Mouse (Mus musculus): ENCODE results near the gene Asphd2. TPM values are rescaled to one million over a fixed set of nuclear protein-coding genes. Genes with fewer than 3 reads are reported as not detected.
"Not testable (repeated sequence)": the region's sequence is repeated elsewhere in the genome, so short reads cannot be mapped to it uniquely, and the experiment has no call there.

Asphd2 gene
- polyA plus RNA-seq, 1 experiment from 2014 or later, result 3.0 TPM

DNA sequence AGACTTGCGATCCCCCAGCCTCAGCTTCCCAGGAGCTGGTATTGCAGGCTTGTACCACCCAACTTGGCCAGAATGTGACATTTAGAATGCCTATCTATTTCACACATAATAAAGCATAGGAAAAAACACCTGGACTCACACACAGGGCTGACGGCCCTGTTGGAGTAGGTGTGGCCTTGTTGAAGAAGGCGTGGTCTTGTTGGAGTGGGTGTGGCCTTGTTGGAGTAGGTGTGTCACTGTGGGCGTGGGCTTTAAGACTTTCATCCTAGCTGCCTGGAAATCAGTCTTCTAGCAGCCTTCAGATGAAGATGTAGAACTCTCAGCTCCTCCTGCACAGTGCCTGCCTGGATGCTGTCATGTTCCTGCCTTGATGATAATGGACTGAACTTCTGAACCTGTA lies 18.1 kb upstream of the Asphd2 start:
- not testable (repeated sequence) for H3K9me3 ChIP-seq (replicated peaks); H3K36me3 ChIP-seq; H3K27ac ChIP-seq (ENCODE audit: poor library complexity, severe bottlenecking); H3K9ac ChIP-seq; H3K4me2 ChIP-seq; ATAC-seq (ENCODE audit: insufficient number of reproducible peaks, low FRiP score); H3K4me3 ChIP-seq
- Histone ChIP-seq H3K4me1 (replicated peaks) (peaks cover 13% of the 10 kb centered on the region), H3K27me3 (replicated peaks) (peaks cover 48% of the 10 kb centered on the region)
- WGBS, result 80% methylated on average over 4 of the region's 4 CpGs

GRCm38 (mm10) chr5:112411514-112412335 lies 17.1 kb upstream of the Asphd2 start:
- no peak overlapping the region for H3K4me3 ChIP-seq
- H3K4me2 ChIP-seq, result peak overlapping the region; percentile 33
- H3K4me1 ChIP-seq (replicated peaks), result peaks cover 13% of the 10 kb centered on the region
- H3K27me3 ChIP-seq (replicated peaks), result peaks cover 46% of the 10 kb centered on the region
- peaks cover 6% of the 10 kb centered on the region; the same call in 1 of the 2 replicates for H3K9me3 ChIP-seq (replicated peaks)
- ATAC-seq (ENCODE audit: insufficient number of reproducible peaks, low FRiP score), result peak; percentile 42; the same call in 1 of the 2 replicates
- H3K36me3 ChIP-seq, result no peaks in the 10 kb centered on the region
- H3K27ac ChIP-seq (ENCODE audit: poor library complexity, severe bottlenecking), result no peak overlapping the region
- H3K9ac ChIP-seq, result no peak overlapping the region
- WGBS, result 13% methylated on average over 19 of the region's 19 CpGs

GRCm38 (mm10) chr5:112411072-112411471 lies 16.4 kb upstream of the Asphd2 start:
- H3K36me3 ChIP-seq, result no peaks in the 10 kb centered on the region
- WGBS, result 44% methylated on average over 11 of the region's 11 CpGs
- no peak overlapping the region for H3K27ac ChIP-seq (ENCODE audit: poor library complexity, severe bottlenecking)
- peak overlapping the region; percentile 33; the same call in 1 of the 2 replicates for H3K4me2 ChIP-seq
- peaks cover 46% of the 10 kb centered on the region for H3K27me3 ChIP-seq (replicated peaks)
- peaks cover 15% of the 10 kb centered on the region for H3K4me1 ChIP-seq (replicated peaks)
- H3K9me3 ChIP-seq (replicated peaks), result peaks cover 6% of the 10 kb centered on the region; the same call in 1 of the 2 replicates
- H3K9ac ChIP-seq, result no peak overlapping the region
- no peak overlapping the region for H3K4me3 ChIP-seq
- no peak for ATAC-seq (ENCODE audit: insufficient number of reproducible peaks, low FRiP score)

DNA sequence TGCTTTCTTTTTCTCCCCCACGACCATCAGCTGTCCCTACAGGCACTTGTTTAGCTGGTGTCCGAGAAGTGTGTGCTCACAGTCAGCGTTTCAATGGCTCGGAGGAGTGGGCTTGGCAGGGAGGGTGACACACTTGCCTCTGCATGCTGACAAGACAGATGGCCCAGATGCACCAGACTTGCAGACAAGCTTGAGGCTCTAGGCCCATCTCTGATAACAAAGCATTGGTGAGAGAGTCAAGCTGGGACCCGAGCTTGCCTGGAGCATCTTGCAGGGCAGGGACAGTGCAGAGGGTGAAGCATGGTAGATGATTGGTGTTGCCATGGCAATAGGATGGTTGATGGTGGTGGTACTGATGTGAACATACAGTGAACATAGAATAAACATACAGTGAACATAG lies 14.6 kb upstream of the Asphd2 start:
- Histone ChIP-seq H3K4me1 (replicated peaks) (peaks cover 21% of the 10 kb centered on the region), H3K9ac (no peak overlapping the region), H3K27ac (ENCODE audit: poor library complexity, severe bottlenecking) (no peak overlapping the region), H3K9me3 (replicated peaks) (peaks cover 6% of the 10 kb centered on the region; the same call in 1 of the 2 replicates), H3K36me3 (no peaks in the 10 kb centered on the region), H3K4me3 (no peak overlapping the region), H3K27me3 (replicated peaks) (peaks cover 46% of the 10 kb centered on the region), H3K4me2 (no peak overlapping the region)
- ATAC-seq (ENCODE audit: insufficient number of reproducible peaks, low FRiP score), result no peak
- WGBS, result 60% methylated on average over 5 of the region's 5 CpGs

DNA sequence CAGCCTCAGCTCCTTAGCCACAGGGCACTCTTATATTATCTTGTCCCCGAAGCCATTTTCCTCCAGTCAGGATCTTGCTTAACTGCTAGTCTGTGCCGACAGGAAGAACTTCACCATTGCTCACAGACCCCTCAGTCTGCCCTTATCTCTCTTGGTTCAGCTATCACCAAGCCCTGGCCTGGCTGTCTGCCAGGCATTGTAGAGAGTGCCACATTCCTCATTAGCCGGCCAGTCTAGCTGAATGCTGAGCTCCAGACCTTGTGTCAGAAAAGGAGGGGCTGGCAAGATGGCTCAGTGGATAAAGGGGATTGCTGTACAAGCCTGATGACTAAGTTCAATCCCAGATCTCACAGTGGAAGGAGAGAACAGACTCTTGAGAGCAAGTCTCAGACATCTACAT lies 11.4 kb upstream of the Asphd2 start:
- Histone ChIP-seq H3K4me3 (no peak overlapping the region), H3K4me2 (no peak overlapping the region), H3K4me1 (replicated peaks) (peaks cover 8% of the 10 kb centered on the region), H3K9ac (no peak overlapping the region), H3K27me3 (replicated peaks) (peaks cover 34% of the 10 kb centered on the region), H3K36me3 (no peaks in the 10 kb centered on the region), H3K9me3 (replicated peaks) (no peaks in the 10 kb centered on the region), H3K27ac (ENCODE audit: poor library complexity, severe bottlenecking) (no peak overlapping the region)
- ATAC-seq (ENCODE audit: insufficient number of reproducible peaks, low FRiP score), result peak; percentile 71; the same call in 1 of the 2 replicates
- 11% methylated on average over 3 of the region's 3 CpGs for WGBS

- Histone ChIP-seq H3K27ac (ENCODE audit: poor library complexity, severe bottlenecking) (no peak overlapping the region), H3K27me3 (replicated peaks) (peaks cover 13% of the 10 kb centered on the region), H3K36me3 (no peaks in the 10 kb centered on the region), H3K4me1 (replicated peaks) (peaks cover 8% of the 10 kb centered on the region), H3K4me3 (no peak overlapping the region), H3K4me2 (no peak overlapping the region), H3K9me3 (replicated peaks) (no peaks in the 10 kb centered on the region), H3K9ac (no peak overlapping the region)
- ATAC-seq (ENCODE audit: insufficient number of reproducible peaks, low FRiP score), result no peak
- WGBS, result 64% methylated on average over 3 of the region's 3 CpGs
Observed at GRCm38 (mm10) chr5:112402437-112402836, 7.8 kb upstream of the Asphd2 start.

- Histone ChIP-seq H3K9ac (no peak overlapping the region), H3K27ac (ENCODE audit: poor library complexity, severe bottlenecking) (no peak overlapping the region), H3K27me3 (replicated peaks) (peaks cover 30% of the 10 kb centered on the region), H3K9me3 (replicated peaks) (no peaks in the 10 kb centered on the region), H3K4me1 (replicated peaks) (0 out of 2 replicates have a peak, but pooled peaks cover 3% of the 10 kb centered on the region), H3K4me2 (no peak overlapping the region), H3K36me3 (no peaks in the 10 kb centered on the region), H3K4me3 (no peak overlapping the region)
- ATAC-seq (ENCODE audit: insufficient number of reproducible peaks, low FRiP score), result no peak
- WGBS, result 60% methylated on average over 10 of the region's 10 CpGs
Observed at GRCm38 (mm10) chr5:112399284-112399683, 4.6 kb upstream of the Asphd2 start.

DNA sequence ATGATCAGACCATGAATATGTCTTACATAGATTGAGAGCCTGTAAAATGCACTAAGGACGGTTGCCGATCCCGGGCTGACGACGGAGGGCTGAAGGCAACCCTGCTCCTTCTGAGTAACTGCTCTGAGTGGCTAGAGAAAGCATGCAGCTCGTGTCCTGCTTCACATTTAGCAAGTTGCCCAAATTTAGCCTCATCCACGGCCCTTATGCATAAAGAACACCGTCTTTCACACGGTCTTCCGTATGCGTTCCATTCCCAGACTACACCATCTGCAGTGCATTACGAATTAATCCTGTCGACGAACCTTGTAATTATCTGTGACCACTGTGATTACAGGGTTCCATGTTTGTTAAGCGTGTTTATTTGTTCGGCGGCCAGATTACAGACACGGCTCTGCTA lies 1.4 kb upstream of the Asphd2 start:
- Histone ChIP-seq H3K4me3 (no peak overlapping the region), H3K9me3 (replicated peaks) (no peaks in the 10 kb centered on the region), H3K27ac (ENCODE audit: poor library complexity, severe bottlenecking) (no peak overlapping the region), H3K36me3 (no peaks in the 10 kb centered on the region), H3K4me1 (replicated peaks) (0 out of 2 replicates have a peak, but pooled peaks cover 6% of the 10 kb centered on the region), H3K4me2 (no peak overlapping the region), H3K27me3 (replicated peaks) (peaks cover 62% of the 10 kb centered on the region), H3K9ac (no peak overlapping the region)
- WGBS, result 74% methylated on average over 18 of the region's 18 CpGs
- ATAC-seq (ENCODE audit: insufficient number of reproducible peaks, low FRiP score), result no peak

- WGBS, result under 1% methylated on average over 20 of the region's 28 CpGs
Observed at GRCm38 (mm10) chr5:112394415-112394763, 277 bp downstream of the Asphd2 start.

GRCm38 (mm10) chr5:112393741-112394414 lies 788 bp downstream of the Asphd2 start:
- Histone ChIP-seq H3K27me3 (replicated peaks) (peaks cover 74% of the 10 kb centered on the region), H3K9ac (peak overlapping the region; percentile 68; the same call in 1 of the 2 replicates), H3K4me3 (peak overlapping the region; percentile 68), H3K4me1 (replicated peaks) (0 out of 2 replicates have a peak, but pooled peaks cover 6% of the 10 kb centered on the region), H3K36me3 (no peaks in the 10 kb centered on the region), H3K4me2 (peak overlapping the region; percentile 90), H3K9me3 (replicated peaks) (no peaks in the 10 kb centered on the region), H3K27ac (ENCODE audit: poor library complexity, severe bottlenecking) (no peak overlapping the region)
- WGBS, result 9% methylated on average over 18 of the region's 18 CpGs
- peak; percentile 36; the same call in 1 of the 2 replicates for ATAC-seq (ENCODE audit: insufficient number of reproducible peaks, low FRiP score)

More at GRCm38 (mm10) chr5:112394415-112394763, 277 bp downstream of the Asphd2 start:
- H3K36me3 ChIP-seq, result no peaks in the 10 kb centered on the region
- peak overlapping the region; percentile 90 for H3K4me2 ChIP-seq
- H3K4me1 ChIP-seq (replicated peaks), result 0 out of 2 replicates have a peak, but pooled peaks cover 6% of the 10 kb centered on the region
- ATAC-seq (ENCODE audit: insufficient number of reproducible peaks, low FRiP score), result peak; percentile 49
- H3K27ac ChIP-seq (ENCODE audit: poor library complexity, severe bottlenecking), result no peak overlapping the region
- peaks cover 72% of the 10 kb centered on the region for H3K27me3 ChIP-seq (replicated peaks)
- no peaks in the 10 kb centered on the region for H3K9me3 ChIP-seq (replicated peaks)
- H3K4me3 ChIP-seq, result peak overlapping the region; percentile 68
- H3K9ac ChIP-seq, result peak overlapping the region; percentile 68

DNA sequence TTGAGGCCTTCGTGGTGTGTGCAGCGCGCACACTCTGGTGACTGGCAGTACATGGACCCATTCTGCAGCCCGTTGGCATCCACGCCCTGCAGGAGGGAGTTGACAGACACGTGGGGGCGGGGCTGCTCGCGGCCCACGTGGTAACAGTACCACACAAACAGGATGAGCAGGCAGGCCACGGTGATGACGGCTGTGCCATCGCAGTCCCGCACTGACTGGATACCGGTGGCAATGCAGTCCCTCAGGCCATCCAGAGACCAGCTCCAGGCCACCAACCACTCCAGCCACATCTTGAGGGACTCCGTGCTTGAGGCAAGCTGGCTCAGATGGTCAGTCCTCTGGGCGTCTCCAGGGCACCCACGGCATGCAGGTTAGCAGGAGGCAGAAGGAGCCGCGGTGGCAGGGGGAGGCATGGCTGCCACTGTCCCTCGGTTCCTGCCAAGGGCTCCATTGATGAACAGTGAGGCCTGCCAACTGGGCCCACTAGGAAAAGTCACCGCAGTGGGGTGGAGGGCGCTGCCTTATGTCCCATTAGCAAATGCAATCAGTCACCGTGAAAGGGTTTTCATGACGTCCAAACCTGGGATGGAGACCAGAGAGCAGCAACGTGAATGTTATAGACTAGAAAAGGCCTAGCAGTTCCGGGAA lies 2.9 kb downstream of the Asphd2 start:
- H3K36me3 ChIP-seq, result no peaks in the 10 kb centered on the region
- 55% methylated on average over 27 of the region's 27 CpGs for WGBS
- no peak for ATAC-seq (ENCODE audit: insufficient number of reproducible peaks, low FRiP score)
- peaks cover 84% of the 10 kb centered on the region for H3K27me3 ChIP-seq (replicated peaks)
- H3K27ac ChIP-seq (ENCODE audit: poor library complexity, severe bottlenecking), result no peak overlapping the region
- no peak overlapping the region for H3K9ac ChIP-seq
- no peak overlapping the region for H3K4me2 ChIP-seq
- H3K4me1 ChIP-seq (replicated peaks), result 0 out of 2 replicates have a peak, but pooled peaks cover 6% of the 10 kb centered on the region
- no peaks in the 10 kb centered on the region for H3K9me3 ChIP-seq (replicated peaks)
- no peak overlapping the region for H3K4me3 ChIP-seq
